Mouse (Mus musculus): ENCODE results near the gene Dpp8. TPM values are rescaled to one million over a fixed set of nuclear protein-coding genes. Genes with fewer than 3 reads are reported as not detected.

The Dpp8 gene
- total RNA-seq (2012; rRNA removed) (42.5 and 51.8 TPM in 2 replicates), polyA plus RNA-seq (2012; ENCODE audit: insufficient read depth in 1 of 2, insufficient read length in 2 of 2, low read depth in 1 of 2, low replicate concordance in 2 of 2, missing spikeins in 1 of 2) (10 to 100 TPM in 1 of 2 experiments, not detected in 1; 62.1 TPM)

DNA sequence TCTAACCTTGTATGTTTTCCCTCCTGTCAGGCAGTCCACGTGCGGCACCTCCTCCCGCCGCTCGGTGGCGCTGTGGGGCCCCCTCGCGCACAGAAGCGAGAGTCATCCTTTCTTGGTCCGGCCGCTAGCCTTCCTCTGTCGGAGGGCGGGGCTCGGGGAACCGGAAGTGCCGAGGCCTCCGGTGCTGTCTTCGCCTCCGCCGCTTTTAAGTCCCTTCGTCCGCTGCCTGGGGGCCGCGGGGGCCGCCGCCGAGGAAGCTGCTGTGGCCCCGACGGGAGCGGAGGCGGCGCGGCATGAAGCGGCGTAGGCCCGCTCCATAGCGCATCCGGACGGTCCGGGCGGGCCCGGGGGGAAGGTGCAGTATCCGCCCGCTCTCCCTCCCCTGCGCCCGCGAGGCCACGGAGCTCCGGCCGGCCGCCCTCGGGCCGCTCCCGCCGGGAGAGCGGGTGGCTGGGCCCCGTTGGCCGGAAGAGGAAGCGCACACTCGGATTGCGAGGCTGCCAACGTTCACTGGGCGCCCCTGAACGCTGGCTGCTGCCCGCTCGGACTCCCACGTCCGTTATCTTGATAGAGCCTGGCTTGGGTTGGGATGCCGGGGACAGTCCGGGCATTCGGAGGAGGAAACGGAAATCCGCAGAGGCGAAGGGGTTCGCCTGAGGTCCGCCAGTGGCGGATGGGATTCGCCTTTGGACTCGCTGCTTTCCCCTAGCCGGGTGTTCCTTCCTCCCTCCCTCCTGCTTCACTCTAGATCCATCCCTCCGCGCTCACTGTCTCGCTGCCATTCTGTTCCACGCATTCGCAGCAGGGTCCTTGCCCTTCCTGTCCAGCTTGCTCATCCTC, at the start of gene Dpp8:
TSS of gene Dpp8 (plus strand) at position 146 of the 840 bp plus-strand sequence.
- H3K27ac ChIP-seq (ENCODE audit: control insufficient read depth, low read depth, low read length), result peak within 1 kb of the TSS; percentile 75
- DNase-seq (ENCODE audit: low read depth, low spot score), result peak; percentile 97
- peaks cover 3 to 15% of the 10 kb centered on the region in 2 experiments; a peak in 3 of 4 replicates for H3K36me3 ChIP-seq (ENCODE audit: control insufficient read depth in 1 of 2, insufficient read depth in 2 of 2, low read length in 2 of 2)
- H3K9ac ChIP-seq (ENCODE audit: control insufficient read depth, low read depth, low read length, poor library complexity, severe bottlenecking), result peak within 1 kb of the TSS; percentile 91
- peak within 1 kb of the TSS; percentile 79 to 80 for H3K4me3 ChIP-seq (ENCODE audit: control insufficient read depth in 1 of 2, insufficient read depth in 1 of 2, low read depth in 2 of 2, low read length in 2 of 2)
- peaks cover 0 to 4% of the 10 kb centered on the region in 2 experiments; a peak in 1 of 4 replicates for H3K4me1 ChIP-seq (ENCODE audit: control insufficient read depth in 1 of 2, insufficient read depth in 2 of 2, low read length in 2 of 2)
- H3K27me3 ChIP-seq (ENCODE audit: control insufficient read depth in 1 of 2, insufficient read depth in 2 of 2, low read length in 2 of 2), result no peaks in the 10 kb centered on the region
- peaks cover 18% of the 10 kb centered on the region for H3K79me2 ChIP-seq (ENCODE audit: control insufficient read depth, insufficient read depth, low read length, poor library complexity)
- no peaks in the 10 kb centered on the region for H3K9me3 ChIP-seq (replicated peaks; ENCODE audit: insufficient read depth, low read length)
- TF ChIP-seq CTCF (IDR thresholded peaks at IDR 0.05 in 2 of 3, conservative IDR thresholded peaks at IDR 0.05 in 1 of 3; ENCODE audit: control insufficient read depth in 1 of 3, insufficient read depth in 1 of 3, low read depth in 2 of 3, low read length in 3 of 3, poor library complexity in 1 of 3, severe bottlenecking in 1 of 3) (peak; percentile 85 to 97 (median 96)), NRF1 (IDR thresholded peaks at IDR 0.05; ENCODE audit: insufficient read depth, low read depth, low read length, poor library complexity, severe bottlenecking) (no peak), NELFE (IDR thresholded peaks at IDR 0.05; ENCODE audit: low read depth, low read length) (peak; percentile 86), ZC3H11A (IDR thresholded peaks at IDR 0.05; ENCODE audit: low read depth, low read length) (no peak), UBTF (IDR thresholded peaks at IDR 0.05; ENCODE audit: borderline replicate concordance, insufficient read depth, low read depth, low read length) (0 out of 2 replicates have a peak, but pooled peaks have one; percentile 59), SMC3 (IDR thresholded peaks at IDR 0.05; ENCODE audit: low read depth, low read length) (no peak), MEF2A (IDR thresholded peaks at IDR 0.05; ENCODE audit: extremely low read depth, insufficient replicate concordance, low read depth, low read length, poor library complexity, severe bottlenecking) (0 out of 2 replicates have a peak, but pooled peaks have one; percentile 26), MYC (IDR thresholded peaks at IDR 0.05; ENCODE audit: low read depth, low read length) (peak; percentile 96), ZMIZ1 (IDR thresholded peaks at IDR 0.05; ENCODE audit: low read depth, low read length) (no peak), HCFC1 (IDR thresholded peaks at IDR 0.05; ENCODE audit: low read depth, low read length) (peak; percentile 90), E2F4 (IDR thresholded peaks at IDR 0.05; ENCODE audit: borderline replicate concordance, low read depth, low read length) (no peak), CHD2 (IDR thresholded peaks at IDR 0.05; ENCODE audit: low read length) (no peak), EP300 (IDR thresholded peaks at IDR 0.05; ENCODE audit: low read depth in 1 of 2, low read length in 2 of 2) (peak in 1 of 2 experiments; percentile 20; a peak in 1 of 4 replicates), MAZ (IDR thresholded peaks at IDR 0.05; ENCODE audit: low read depth, low read length) (peak; percentile 59; the same call in 1 of the 2 replicates), BHLHE40 (IDR thresholded peaks at IDR 0.05; ENCODE audit: borderline replicate concordance, low read depth, low read length) (no peak), ETS1 (IDR thresholded peaks at IDR 0.05; ENCODE audit: low read depth, low read length) (no peak; the same call in 1 of the 2 replicates), TCF12 (IDR thresholded peaks at IDR 0.05; ENCODE audit: low read depth, low read length) (peak; percentile 61), KAT2A (conservative IDR thresholded peaks at IDR 0.05; ENCODE audit: low read depth, low read length) (no peak; the same call in 1 of the 2 replicates), CHD1 (IDR thresholded peaks at IDR 0.05; ENCODE audit: low read depth, low read length) (peak; percentile 66; the same call in 1 of the 2 replicates), RCOR1 (IDR thresholded peaks at IDR 0.05; ENCODE audit: low read depth, low read length) (no peak), TAL1 (IDR thresholded peaks at IDR 0.05; ENCODE audit: low read length) (no peak), ELF1 (IDR thresholded peaks at IDR 0.05; ENCODE audit: low read depth, low read length) (peak; percentile 94), JUND (IDR thresholded peaks at IDR 0.05; ENCODE audit: low read depth, low read length) (no peak), SIN3A (IDR thresholded peaks at IDR 0.05; ENCODE audit: low read length) (peak; percentile 96), MAFK (IDR thresholded peaks at IDR 0.05; ENCODE audit: borderline replicate concordance, low read depth, low read length) (no peak), POLR2AphosphoS5 (IDR thresholded peaks at IDR 0.05; ENCODE audit: borderline replicate concordance, low read depth, low read length) (0 out of 2 replicates have a peak, but pooled peaks have one; percentile 28), POLR2A (IDR thresholded peaks at IDR 0.05; ENCODE audit: control insufficient read depth in 1 of 2, insufficient read depth in 1 of 2, low read depth in 1 of 2, low read length in 2 of 2, poor library complexity in 1 of 2) (peak; percentile 76 to 89; a peak in 3 of 4 replicates), TBP (IDR thresholded peaks at IDR 0.05; ENCODE audit: low read depth, low read length) (no peak; the same call in 1 of the 2 replicates), MAX (IDR thresholded peaks at IDR 0.05; ENCODE audit: low read length) (peak; percentile 93), RAD21 (IDR thresholded peaks at IDR 0.05; ENCODE audit: low read depth, low read length) (no peak; the same call in 1 of the 2 replicates), GATA1 (IDR thresholded peaks at IDR 0.05; ENCODE audit: low read depth, low read length) (peak; percentile 19; the same call in 1 of the 2 replicates), GABPA (IDR thresholded peaks at IDR 0.05; ENCODE audit: low read depth, low read length) (peak; percentile 80; the same call in 1 of the 2 replicates), USF2 (IDR thresholded peaks at IDR 0.05; ENCODE audit: borderline replicate concordance in 1 of 2, insufficient read depth in 1 of 2, low read depth in 1 of 2, low read length in 2 of 2) (no peak)

Measured in MEL (cell line).